Mouse (Mus musculus) G1E (cell line): ENCODE results near the gene Dpf3.

Source experiments
- CTCF ChIP-seq: IDR thresholded peaks from 2 replicates; pipeline ENCODE4 v1.5.1; 2012; ENCODE audit warnings: low read depth, low read length, inconsistent platforms, mixed read lengths
- GATA1 ChIP-seq: IDR thresholded peaks from 2 replicates; pipeline ENCODE4 v1.6.1; 2012; ENCODE audit warnings: borderline replicate concordance, low read length, inconsistent platforms, mixed read lengths

- TF ChIP-seq CTCF (no peak), GATA1 (no peak)
Observed at GRCm38 (mm10) chr12:83534190-83534589, 46.7 kb upstream of the Dpf3 start.
